Mouse (Mus musculus) MEL (cell line): ENCODE measurements around the gene Gsk3a. TPM values are rescaled to one million over a fixed set of nuclear protein-coding genes. Genes with fewer than 3 reads are reported as not detected.
A peak's percentile ranks its signal among the peaks of the same experiment; 100 is the strongest.

ENCODE experiments used
- DNase-seq: peaks from one replicate; pipeline ENCODE4 v3.0.0; 2011; ENCODE audit warnings: low read depth, low spot score
- H3K27ac ChIP-seq: 2 replicates; pipeline ENCODE4 v1.5.1; 2012; ENCODE audit warnings: low read depth, mild to moderate bottlenecking, control low read depth, low read length, moderate library complexity; ENCODE audit not compliant: control insufficient read depth
- H3K27me3 ChIP-seq, 2 experiments: fragments of 150-350 bp in 1 of 2; sonication (generic) in 1 of 2; 2 replicates each; pipeline ENCODE4 v1.6.1; 2012; ENCODE audit warnings: low read length in 2 of 2, mild to moderate bottlenecking in 2 of 2, improper control_type of control experiment in 1 of 2, moderate library complexity in 1 of 2; ENCODE audit not compliant: insufficient read depth in 2 of 2, control insufficient read depth in 1 of 2
- H3K36me3 ChIP-seq, 2 experiments: 2 replicates each; pipeline ENCODE4 v1.6.1; 2012 to 2014; ENCODE audit warnings: low read length in 2 of 2, improper control_type of control experiment in 1 of 2, inconsistent platforms in 1 of 2, mild to moderate bottlenecking in 1 of 2; ENCODE audit not compliant: insufficient read depth in 2 of 2, control insufficient read depth in 1 of 2
- H3K4me1 ChIP-seq, 2 experiments: fragments of 150-350 bp in 1 of 2; sonication (generic) in 1 of 2; 2 replicates each; pipeline ENCODE4 v1.6.1; 2012; ENCODE audit warnings: low read length in 2 of 2, improper control_type of control experiment in 1 of 2, mild to moderate bottlenecking in 1 of 2; ENCODE audit not compliant: insufficient read depth in 2 of 2, control insufficient read depth in 1 of 2
- H3K4me3 ChIP-seq, 2 experiments: fragments of 150-350 bp in 1 of 2; sonication (generic) in 1 of 2; 2 replicates each; pipeline ENCODE4 v1.5.1; 2012; ENCODE audit warnings: low read depth in 2 of 2, low read length in 2 of 2, mild to moderate bottlenecking in 2 of 2, moderate library complexity in 2 of 2, control low read depth in 1 of 2, improper control_type of control experiment in 1 of 2; ENCODE audit not compliant: control insufficient read depth in 1 of 2, insufficient read depth in 1 of 2
- H3K79me2 ChIP-seq: 2 replicates; pipeline ENCODE4 v1.6.1; 2012; ENCODE audit warnings: mild to moderate bottlenecking, low read length, moderate library complexity; ENCODE audit not compliant: control insufficient read depth, poor library complexity, insufficient read depth
- H3K9ac ChIP-seq: 2 replicates; pipeline ENCODE4 v1.6.1; 2012; ENCODE audit warnings: low read depth, mild to moderate bottlenecking, control low read depth, low read length, moderate library complexity; ENCODE audit not compliant: control insufficient read depth, poor library complexity, severe bottlenecking
- H3K9me3 ChIP-seq: fragments of 150-350 bp; sonication (generic); replicated peaks from 2 replicates; pipeline ENCODE4 v1.6.1; 2012; ENCODE audit warnings: mild to moderate bottlenecking, low read length, improper control_type of control experiment, moderate library complexity; ENCODE audit not compliant: insufficient read depth
- BHLHE40 ChIP-seq: IDR thresholded peaks from 2 replicates; pipeline ENCODE4 v1.6.1; 2012; ENCODE audit warnings: low read depth, mild to moderate bottlenecking, inconsistent platforms, low read length, improper control_type of control experiment, borderline replicate concordance
- CHD1 ChIP-seq: IDR thresholded peaks from 2 replicates; pipeline ENCODE4 v1.6.1; 2012; ENCODE audit warnings: low read depth, mild to moderate bottlenecking, inconsistent platforms, low read length, improper control_type of control experiment
- CHD2 ChIP-seq: IDR thresholded peaks from 2 replicates; pipeline ENCODE4 v1.6.1; 2011; ENCODE audit warnings: low read length, improper control_type of control experiment
- CTCF ChIP-seq, 3 experiments: IDR thresholded peaks in 2 of 3; conservative IDR thresholded peaks in 1 of 3; 2 replicates each; pipeline ENCODE4 v1.5.1; 2011 to 2012; ENCODE audit warnings: low read length in 3 of 3, low read depth in 2 of 3, mild to moderate bottlenecking in 2 of 3, improper control_type of control experiment in 1 of 3, inconsistent platforms in 1 of 3, mixed read lengths in 1 of 3, moderate library complexity in 1 of 3; ENCODE audit not compliant: control insufficient read depth in 1 of 3, insufficient read depth in 1 of 3, poor library complexity in 1 of 3, severe bottlenecking in 1 of 3
- ELF1 ChIP-seq: IDR thresholded peaks from 2 replicates; pipeline ENCODE4 v1.6.1; 2014; ENCODE audit warnings: low read depth, mild to moderate bottlenecking, inconsistent platforms, low read length, improper control_type of control experiment, moderate library complexity
- EP300 ChIP-seq, 2 experiments: IDR thresholded peaks; 2 replicates each; pipeline ENCODE4 v1.6.1; 2011; ENCODE audit warnings: improper control_type of control experiment in 2 of 2, low read length in 2 of 2, low read depth in 1 of 2, mild to moderate bottlenecking in 1 of 2
- ETS1 ChIP-seq: IDR thresholded peaks from 2 replicates; pipeline ENCODE4 v1.6.1; 2012; ENCODE audit warnings: low read depth, mild to moderate bottlenecking, inconsistent platforms, low read length, improper control_type of control experiment, moderate library complexity
- GABPA ChIP-seq: IDR thresholded peaks from 2 replicates; pipeline ENCODE4 v1.6.1; 2012; ENCODE audit warnings: low read depth, mild to moderate bottlenecking, inconsistent platforms, low read length, improper control_type of control experiment, moderate library complexity
- GATA1 ChIP-seq: IDR thresholded peaks from 2 replicates; pipeline ENCODE4 v1.6.1; 2011; ENCODE audit warnings: low read depth, low read length, improper control_type of control experiment
- HCFC1 ChIP-seq: IDR thresholded peaks from 2 replicates; pipeline ENCODE4 v1.6.1; 2012; ENCODE audit warnings: low read depth, mild to moderate bottlenecking, inconsistent platforms, low read length, improper control_type of control experiment, moderate library complexity
- JUND ChIP-seq: IDR thresholded peaks from 2 replicates; pipeline ENCODE4 v1.6.1; 2011; ENCODE audit warnings: low read depth, mild to moderate bottlenecking, improper control_type of control experiment, low read length
- MAFK ChIP-seq: IDR thresholded peaks from 2 replicates; pipeline ENCODE4 v1.6.1; 2011; ENCODE audit warnings: low read depth, mild to moderate bottlenecking, low read length, improper control_type of control experiment, borderline replicate concordance
- MAX ChIP-seq: IDR thresholded peaks from 2 replicates; pipeline ENCODE4 v1.6.1; 2011; ENCODE audit warnings: low read length, improper control_type of control experiment
- MAZ ChIP-seq: IDR thresholded peaks from 2 replicates; pipeline ENCODE4 v1.6.1; 2012; ENCODE audit warnings: low read depth, mild to moderate bottlenecking, inconsistent platforms, low read length, improper control_type of control experiment
- MEF2A ChIP-seq: IDR thresholded peaks from 2 replicates; pipeline ENCODE4 v1.6.1; 2014; ENCODE audit warnings: low read depth, mild to moderate bottlenecking, inconsistent platforms, low read length, improper control_type of control experiment; ENCODE audit not compliant: poor library complexity, insufficient replicate concordance, severe bottlenecking; ENCODE audit errors: extremely low read depth
- MXI1 ChIP-seq: IDR thresholded peaks from 2 replicates; pipeline ENCODE4 v1.6.1; 2011; ENCODE audit warnings: mild to moderate bottlenecking, low read depth, low read length, improper control_type of control experiment
- MYB ChIP-seq: IDR thresholded peaks from 2 replicates; pipeline ENCODE4 v1.6.1; 2011; ENCODE audit warnings: mild to moderate bottlenecking, low read depth, low read length, improper control_type of control experiment
- NELFE ChIP-seq: IDR thresholded peaks from 2 replicates; pipeline ENCODE4 v1.6.1; 2011; ENCODE audit warnings: low read depth, low read length, improper control_type of control experiment
- NRF1 ChIP-seq: IDR thresholded peaks from 2 replicates; pipeline ENCODE4 v1.6.1; 2014; ENCODE audit warnings: low read depth, mild to moderate bottlenecking, inconsistent platforms, low read length, improper control_type of control experiment, moderate library complexity; ENCODE audit not compliant: poor library complexity, insufficient read depth, severe bottlenecking
- POLR2A ChIP-seq, 2 experiments: IDR thresholded peaks; 2 replicates each; pipeline ENCODE4 v1.6.1; 2011 to 2012; ENCODE audit warnings: low read length in 2 of 2, mild to moderate bottlenecking in 2 of 2, control low read depth in 1 of 2, improper control_type of control experiment in 1 of 2, low read depth in 1 of 2, moderate library complexity in 1 of 2; ENCODE audit not compliant: control insufficient read depth in 1 of 2, insufficient read depth in 1 of 2, poor library complexity in 1 of 2
- POLR2AphosphoS2 ChIP-seq: IDR thresholded peaks from 2 replicates; pipeline ENCODE4 v1.6.1; 2011; ENCODE audit warnings: low read length, improper control_type of control experiment
- RAD21 ChIP-seq: IDR thresholded peaks from 2 replicates; pipeline ENCODE4 v1.6.1; 2011; ENCODE audit warnings: mild to moderate bottlenecking, low read depth, low read length, improper control_type of control experiment
- RCOR1 ChIP-seq: IDR thresholded peaks from 2 replicates; pipeline ENCODE4 v1.6.1; 2012; ENCODE audit warnings: low read depth, mild to moderate bottlenecking, inconsistent platforms, low read length, improper control_type of control experiment
- SIN3A ChIP-seq: IDR thresholded peaks from 2 replicates; pipeline ENCODE4 v1.6.1; 2012; ENCODE audit warnings: low read length, improper control_type of control experiment, inconsistent platforms
- SMC3 ChIP-seq: IDR thresholded peaks from 2 replicates; pipeline ENCODE4 v1.6.1; 2011; ENCODE audit warnings: low read depth, low read length, improper control_type of control experiment
- TAL1 ChIP-seq: IDR thresholded peaks from 2 replicates; pipeline ENCODE4 v1.6.1; 2012; ENCODE audit warnings: mild to moderate bottlenecking, inconsistent platforms, low read length, moderate library complexity, mixed read lengths
- TCF12 ChIP-seq: IDR thresholded peaks from 2 replicates; pipeline ENCODE4 v1.6.1; 2014; ENCODE audit warnings: low read depth, mild to moderate bottlenecking, inconsistent platforms, low read length, improper control_type of control experiment, moderate library complexity
- UBTF ChIP-seq: IDR thresholded peaks from 2 replicates; pipeline ENCODE4 v1.6.1; 2012; ENCODE audit warnings: low read depth, mild to moderate bottlenecking, inconsistent platforms, low read length, improper control_type of control experiment, moderate library complexity, borderline replicate concordance; ENCODE audit not compliant: insufficient read depth
- USF1 ChIP-seq: IDR thresholded peaks from 2 replicates; pipeline ENCODE4 v1.6.1; 2014; ENCODE audit warnings: low read depth, mild to moderate bottlenecking, inconsistent platforms, low read length, improper control_type of control experiment, moderate library complexity
- USF2 ChIP-seq, 2 experiments: IDR thresholded peaks; 2 replicates each; pipeline ENCODE4 v1.6.1; 2011 to 2012; ENCODE audit warnings: improper control_type of control experiment in 2 of 2, low read length in 2 of 2, borderline replicate concordance in 1 of 2, inconsistent platforms in 1 of 2, low read depth in 1 of 2, mild to moderate bottlenecking in 1 of 2; ENCODE audit not compliant: insufficient read depth in 1 of 2
- ZC3H11A ChIP-seq: IDR thresholded peaks from 2 replicates; pipeline ENCODE4 v1.6.1; 2012; ENCODE audit warnings: low read depth, mild to moderate bottlenecking, inconsistent platforms, low read length, improper control_type of control experiment
- ZKSCAN1 ChIP-seq: IDR thresholded peaks from 2 replicates; pipeline ENCODE4 v1.6.1; 2012; ENCODE audit warnings: low read depth, mild to moderate bottlenecking, inconsistent platforms, low read length, improper control_type of control experiment, moderate library complexity
- ZMIZ1 ChIP-seq: IDR thresholded peaks from 2 replicates; pipeline ENCODE4 v1.6.1; 2012; ENCODE audit warnings: low read depth, mild to moderate bottlenecking, inconsistent platforms, low read length, improper control_type of control experiment, moderate library complexity
- ZNF384 ChIP-seq: IDR thresholded peaks from 2 replicates; pipeline ENCODE4 v1.6.1; 2012; ENCODE audit warnings: low read depth, mild to moderate bottlenecking, inconsistent platforms, low read length, improper control_type of control experiment
- polyA plus RNA-seq, 2 experiments: library from polyadenylated mRNA; stranded (reverse) in 1 of 2; unstranded in 1 of 2; fragments of >175 nt in 1 of 2; fragments of >200 nt in 1 of 2; gene quantifications; 2 replicates each; pipeline versions ENCODE4 v1.2.1 to v1.2.4; 2012; ENCODE audit warnings: low replicate concordance in 2 of 2, low read depth in 1 of 2; ENCODE audit not compliant: insufficient read length in 2 of 2, insufficient read depth in 1 of 2, missing spikeins in 1 of 2
- total RNA-seq: library from RNA; depleted of rRNA; stranded (reverse); fragments of 300-350 nt; gene quantifications from 2 replicates; pipeline ENCODE4 v1.2.3, GENCODE M21; 2012

The Gsk3a gene
- total and polyA plus RNA-seq, 3 experiments: 59.8 to 149 (median 86.6) TPM

DNA sequence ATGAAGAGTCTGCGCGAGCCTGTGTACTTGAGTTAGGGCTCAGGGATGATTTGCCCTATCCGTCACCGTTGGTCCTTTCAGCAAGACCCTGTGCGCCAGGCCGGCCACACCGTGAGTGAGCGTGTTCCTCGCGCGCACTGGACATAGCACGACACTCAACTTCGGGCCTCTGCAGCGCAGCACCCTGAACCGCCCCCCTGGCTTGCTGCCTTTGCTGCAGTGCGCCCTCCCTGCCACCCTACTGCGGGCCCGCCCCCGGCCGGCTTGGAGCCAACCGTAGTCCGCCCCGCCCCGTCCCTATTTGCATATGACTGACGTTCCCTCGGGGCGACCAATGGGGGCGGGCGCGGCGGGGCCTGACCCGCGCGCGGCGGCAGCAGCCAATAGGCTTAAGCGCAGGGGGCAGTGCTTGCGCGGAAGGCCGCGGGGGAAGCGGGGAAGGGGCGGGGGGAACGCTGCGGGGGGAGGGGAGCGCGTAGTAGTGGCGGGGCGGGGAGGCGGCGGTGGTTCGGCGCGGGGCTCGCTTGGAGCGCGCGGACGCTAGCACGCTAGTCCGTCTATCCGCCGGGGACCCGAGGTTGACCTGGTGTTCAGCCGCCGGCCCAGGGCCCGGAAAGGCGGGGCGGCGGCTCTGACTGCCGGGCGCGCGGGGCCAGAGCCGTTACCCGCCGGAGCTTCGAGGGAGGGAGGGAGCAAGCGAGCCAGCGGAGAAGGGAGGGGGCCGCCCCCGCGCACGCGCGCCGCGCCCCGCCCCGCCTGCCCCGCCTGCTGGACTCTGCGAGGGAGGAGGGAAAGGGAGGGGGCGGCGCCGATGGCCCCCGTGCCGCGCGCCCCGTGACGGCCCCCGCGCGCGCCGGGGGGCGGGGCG lies 44.3 kb upstream of the Gsk3a start:
- Histone ChIP-seq H3K36me3 (peaks cover 11 to 32% of the 10 kb centered on the region in 2 experiments), H3K9ac (peak overlapping the region; percentile 93), H3K9me3 (no peaks in the 10 kb centered on the region), H3K27ac (peak overlapping the region; percentile 94), H3K4me3 (peak overlapping the region; percentile 57 to 67), H3K4me1 (peaks cover 20 to 36% of the 10 kb centered on the region in 2 experiments), H3K79me2 (peaks cover 32% of the 10 kb centered on the region), H3K27me3 (no peaks in the 10 kb centered on the region)
- DNase-seq: peak; percentile 98
- peak; percentile 75 for TF ChIP-seq POLR2AphosphoS2
- no peak for TF ChIP-seq CTCF (IDR thresholded peaks at IDR 0.05 in 2 of 3, conservative IDR thresholded peaks at IDR 0.05 in 1 of 3; ENCODE audit: control insufficient read depth in 1 of 3, insufficient read depth in 1 of 3, low read depth in 2 of 3, low read length in 3 of 3, poor library complexity in 1 of 3, severe bottlenecking in 1 of 3)
- 0 out of 2 replicates have a peak, but pooled peaks have one; percentile 16 for TF ChIP-seq ELF1
- 0 out of 2 replicates have a peak, but pooled peaks have one; percentile 33 for TF ChIP-seq USF1
- TF ChIP-seq RAD21: no peak
- TF ChIP-seq MAX: peak; percentile 23; the same call in 1 of the 2 replicates
- peak; percentile 74; the same call in 1 of the 2 replicates for TF ChIP-seq ZMIZ1
- no peak for TF ChIP-seq TAL1
- TF ChIP-seq MAZ: peak; percentile 91; the same call in 1 of the 2 replicates
- TF ChIP-seq GATA1: no peak
- no peak for TF ChIP-seq JUND
- no peak for TF ChIP-seq UBTF
- TF ChIP-seq TCF12: peak; percentile 39; the same call in 1 of the 2 replicates
- TF ChIP-seq NELFE: peak; percentile 70
- TF ChIP-seq MEF2A: no peak
- no peak for TF ChIP-seq ZC3H11A
- TF ChIP-seq MXI1: peak; percentile 30; the same call in 1 of the 2 replicates
- TF ChIP-seq POLR2A (IDR thresholded peaks at IDR 0.05; ENCODE audit: control insufficient read depth in 1 of 2, insufficient read depth in 1 of 2, low read depth in 1 of 2, low read length in 2 of 2, poor library complexity in 1 of 2): peak; percentile 73 to 90
- TF ChIP-seq SMC3: 0 out of 2 replicates have a peak, but pooled peaks have one; percentile 1
- TF ChIP-seq ZKSCAN1: no peak
- TF ChIP-seq SIN3A: no peak; the same call in none of the 2 replicates
- TF ChIP-seq GABPA: no peak
- no peak for TF ChIP-seq MYB
- no peak for TF ChIP-seq ZNF384
- 0 out of 2 replicates have a peak, but pooled peaks have one; percentile 4 for TF ChIP-seq ETS1
- peak; percentile 78 for TF ChIP-seq NRF1
- TF ChIP-seq HCFC1: peak; percentile 67
- 0 out of 4 replicates have a peak, but pooled peaks of 1 of the 2 experiments have one; percentile 10 for TF ChIP-seq EP300 (IDR thresholded peaks at IDR 0.05; ENCODE audit: low read depth in 1 of 2, low read length in 2 of 2)
- TF ChIP-seq MAFK: no peak
- TF ChIP-seq USF2 (IDR thresholded peaks at IDR 0.05; ENCODE audit: borderline replicate concordance in 1 of 2, insufficient read depth in 1 of 2, low read depth in 1 of 2, low read length in 2 of 2): no peak
- no peak for TF ChIP-seq CHD1
- TF ChIP-seq BHLHE40: no peak
- no peak for TF ChIP-seq CHD2
- no peak for TF ChIP-seq RCOR1
